Mouse (Mus musculus) common myeloid progenitor, adult 5-6 weeks (primary cell): Measurements from ENCODE around the gene Kir3dl1. TPM values are rescaled to one million over a fixed set of nuclear protein-coding genes. Genes with fewer than 3 reads are reported as not detected.
"Not testable (repeated sequence)": the region's sequence is repeated elsewhere in the genome, so short reads cannot be mapped to it uniquely, and the experiment has no call there.

Experiments
- ATAC-seq: replicated peaks from 2 replicates; pipeline ENCODE4 v1.8.0; 2016; ENCODE audit warnings: low read depth, mild to moderate bottlenecking, moderate TSS enrichment, inconsistent platforms; ENCODE audit not compliant: poor library complexity, severe bottlenecking
- total RNA-seq: library from RNA; stranded (forward); fragments of 200-1000, 187-1606 nt; gene quantifications from 2 replicates; pipeline ENCODE4 v1.2.3, GENCODE M21; 2017

Kir3dl1 gene
- total RNA-seq = not detected in 2 replicates

DNA sequence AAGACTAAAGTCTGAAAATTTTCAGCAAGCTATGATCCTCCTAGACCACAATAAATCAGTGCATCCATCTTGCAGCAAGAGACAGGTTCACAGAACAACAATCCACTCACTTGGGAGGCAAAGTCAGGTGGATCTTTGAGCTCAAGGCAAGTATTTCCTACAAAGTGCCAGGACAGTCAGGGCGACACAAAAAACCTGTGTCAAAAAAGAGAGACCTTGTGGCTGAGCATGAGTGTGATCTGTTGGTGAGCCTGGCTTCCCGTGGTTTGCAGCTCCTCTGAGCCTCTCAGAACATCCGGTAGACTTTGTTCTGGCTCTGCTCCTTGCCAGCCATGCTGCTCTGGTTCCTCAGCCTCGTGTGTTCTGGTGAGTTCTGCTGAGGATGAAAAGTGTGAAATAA, at the start of gene Kir3dl1:
Gene Kir3dl1 (plus strand): TSS at position 301 of the 400 bp plus-strand sequence.
- not testable (repeated sequence) for ATAC-seq

DNA sequence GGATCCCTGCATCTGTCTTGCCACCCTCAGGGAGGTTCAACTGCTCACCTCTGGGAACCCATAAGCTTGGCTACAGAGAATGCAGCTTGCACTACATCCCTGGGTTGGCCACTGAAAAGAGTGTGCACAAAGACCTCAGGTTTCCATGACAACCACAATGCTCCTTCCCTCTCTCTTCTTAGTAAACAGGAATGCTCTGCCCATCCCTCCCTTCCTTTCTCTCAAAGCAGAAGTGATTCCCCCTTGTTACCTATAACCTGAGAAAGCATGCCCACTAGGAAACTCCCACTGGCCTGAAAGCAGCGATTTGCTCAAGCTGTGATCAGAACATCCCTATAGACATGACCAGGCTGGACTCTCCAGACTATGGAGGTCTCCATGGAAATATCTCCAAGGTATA, 26.2 kb downstream of the Kir3dl1 start, which contains the start of gene Kir3dl2:
Gene Kir3dl2 (minus strand): TSS at position 101 of the 400 bp plus-strand sequence.
- not testable (repeated sequence) for ATAC-seq

DNA sequence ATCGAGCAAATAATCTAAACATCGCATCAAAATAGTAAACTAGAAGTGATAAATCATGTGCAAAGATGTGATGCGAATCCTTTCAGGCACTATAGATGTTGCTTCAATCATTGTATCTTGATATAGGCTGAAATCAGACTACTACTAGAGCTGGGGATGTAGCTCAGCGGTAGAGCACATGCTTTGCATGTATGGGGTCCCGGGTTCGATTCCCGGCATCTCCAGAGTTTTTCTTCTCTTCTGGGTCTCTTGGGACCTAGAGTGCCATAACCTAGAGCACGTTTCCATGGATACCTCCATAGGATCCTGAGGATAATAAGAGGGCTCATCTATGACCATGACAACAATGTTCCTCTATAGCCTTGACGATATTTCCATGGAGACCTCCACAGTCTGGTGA, 51.3 kb downstream of the Kir3dl1 start:
- not testable (repeated sequence) for ATAC-seq

Other genes starting within 250 kb of the Kir3dl1 start
- 127 and 175 TPM in 2 replicates for gene Bex3, start 247.7 kb upstream of the Kir3dl1 start, total RNA-seq
- gene Kir3dl2, start 26.1 kb downstream of the Kir3dl1 start, total RNA-seq = not detected in 2 replicates
- 5.0 and 8.1 TPM in 2 replicates for gene Tceal3, start 72.8 kb downstream of the Kir3dl1 start, total RNA-seq
- 2.5 and 5.3 TPM in 2 replicates for gene Tceal1, start 190.0 kb downstream of the Kir3dl1 start, total RNA-seq
- gene Morf4l2, start 225.7 kb downstream of the Kir3dl1 start, total RNA-seq = 569 and 640 TPM in 2 replicates